Mouse (Mus musculus): Measurements from ENCODE around the gene Serpinb12. TPM values are rescaled to one million over a fixed set of nuclear protein-coding genes. Genes with fewer than 3 reads are reported as not detected.
"Not testable (repeated sequence)": the region's sequence is repeated elsewhere in the genome, so short reads cannot be mapped to it uniquely, and the experiment has no call there.

Gene Serpinb12
- not detected in 2 replicates for polyA plus RNA-seq (2014; fragmentation: Nextera tagmentation; extraction: Ambion mirVana)

DNA sequence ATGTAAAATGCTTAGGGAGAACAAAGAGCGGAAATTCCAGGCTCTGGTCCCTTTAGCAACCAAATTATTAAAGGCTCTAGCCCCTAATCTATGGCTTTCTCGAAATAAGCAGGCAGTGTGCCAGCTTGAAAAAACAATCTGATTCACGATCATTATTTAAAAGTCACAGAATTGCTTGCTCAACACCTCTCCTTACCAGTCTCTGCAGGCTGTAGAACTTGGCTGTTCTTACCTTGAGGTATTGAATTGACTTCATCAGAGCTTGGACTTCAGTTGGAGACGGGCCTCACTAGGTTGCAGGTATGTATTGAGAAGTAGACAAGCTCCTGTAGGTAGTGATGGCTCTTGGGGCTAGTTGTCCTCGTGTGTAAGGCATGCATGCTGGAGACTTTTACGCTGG, at the start of gene Serpinb12:
Gene Serpinb12 (plus strand): TSS at position 185 of the 400 bp plus-strand sequence.
- Histone ChIP-seq H3K27ac (ENCODE audit: low read depth, low read length) (no peak within 1 kb of the TSS), H3K36me3 (ENCODE audit: control insufficient read depth, insufficient read depth, low read length) (no peaks in the 10 kb centered on the region), H3K9ac (ENCODE audit: low read length) (no peak within 1 kb of the TSS), H3K27me3 (ENCODE audit: control insufficient read depth, insufficient read depth, low read length) (no peaks in the 10 kb centered on the region), H3K4me2 (no peak within 1 kb of the TSS), H3K9me3 (ENCODE audit: control insufficient read depth, low read length) (no peaks in the 10 kb centered on the region), H3K4me3 (ENCODE audit: low read depth, low read length) (no peak within 1 kb of the TSS), H3K4me1 (ENCODE audit: control insufficient read depth, insufficient read depth, low read length) (no peaks in the 10 kb centered on the region)
- 81% methylated on average over 6 of the region's 6 CpGs for WGBS
- no peak for DNase-seq (ENCODE audit: low spot score, missing footprints)
- ATAC-seq (ENCODE audit: low FRiP score) = no peak

DNA sequence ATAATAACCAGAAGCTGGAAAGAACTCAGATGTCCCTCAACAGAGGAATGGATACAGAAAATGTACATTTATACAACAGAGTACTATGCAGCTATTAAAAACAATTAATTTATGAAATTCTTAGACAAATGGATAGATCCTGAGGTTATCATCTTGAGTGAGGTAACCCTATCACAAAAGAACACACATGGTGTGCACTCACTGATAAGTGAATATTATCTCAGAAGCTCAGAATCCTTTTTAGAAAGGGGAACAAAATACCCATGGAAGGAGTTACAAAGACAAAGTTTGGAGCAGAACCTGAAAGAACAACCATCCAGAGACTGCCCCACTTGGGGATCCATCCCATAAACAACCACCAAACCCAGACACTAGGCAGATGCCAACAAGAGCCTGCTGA, 39.1 kb upstream of the Serpinb12 start:
- not testable (repeated sequence) for H3K9me3 ChIP-seq (ENCODE audit: control insufficient read depth, low read length); H3K36me3 ChIP-seq (ENCODE audit: control insufficient read depth, insufficient read depth, low read length); H3K4me1 ChIP-seq (ENCODE audit: control insufficient read depth, insufficient read depth, low read length); H3K4me2 ChIP-seq; DNase-seq (ENCODE audit: low spot score, missing footprints); ATAC-seq (ENCODE audit: low FRiP score); H3K4me3 ChIP-seq (ENCODE audit: low read depth, low read length); H3K27ac ChIP-seq (ENCODE audit: low read depth, low read length); H3K9ac ChIP-seq (ENCODE audit: low read length); H3K27me3 ChIP-seq (ENCODE audit: control insufficient read depth, insufficient read depth, low read length)

DNA sequence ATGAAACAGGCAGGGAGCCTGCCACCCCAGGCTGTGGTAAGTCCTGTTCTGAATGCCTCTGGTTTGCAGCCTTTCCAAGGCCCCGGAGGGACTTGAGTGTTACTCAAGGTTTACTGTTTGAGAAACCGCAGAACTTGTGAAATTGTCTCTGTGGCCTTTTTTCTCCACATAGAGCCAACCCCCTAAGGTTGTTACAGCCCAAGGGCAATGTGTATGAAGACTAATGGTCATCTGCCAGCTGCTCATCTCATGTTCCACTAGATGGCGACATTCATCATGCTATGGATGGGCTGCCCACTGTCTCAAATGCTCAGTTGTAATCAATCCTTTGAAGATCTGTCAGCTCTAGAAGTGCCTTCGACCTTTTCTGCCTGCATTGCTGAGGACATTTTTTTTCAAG, 32.8 kb upstream of the Serpinb12 start:
- WGBS = 38% methylated on average over 4 of the region's 4 CpGs
- ATAC-seq (ENCODE audit: low FRiP score) = peak; percentile 54; the same call in 1 of the 2 replicates
- no peak for DNase-seq (ENCODE audit: low spot score, missing footprints)
- H3K4me3 ChIP-seq (ENCODE audit: low read depth, low read length) = no peak overlapping the region
- H3K4me2 ChIP-seq = no peak overlapping the region
- H3K27ac ChIP-seq (ENCODE audit: low read depth, low read length) = no peak overlapping the region
- no peaks in the 10 kb centered on the region for H3K36me3 ChIP-seq (ENCODE audit: control insufficient read depth, insufficient read depth, low read length)
- H3K27me3 ChIP-seq (ENCODE audit: control insufficient read depth, insufficient read depth, low read length) = no peaks in the 10 kb centered on the region
- no peaks in the 10 kb centered on the region for H3K9me3 ChIP-seq (ENCODE audit: control insufficient read depth, low read length)
- no peaks in the 10 kb centered on the region for H3K4me1 ChIP-seq (ENCODE audit: control insufficient read depth, insufficient read depth, low read length)
- no peak overlapping the region for H3K9ac ChIP-seq (ENCODE audit: low read length)

DNA sequence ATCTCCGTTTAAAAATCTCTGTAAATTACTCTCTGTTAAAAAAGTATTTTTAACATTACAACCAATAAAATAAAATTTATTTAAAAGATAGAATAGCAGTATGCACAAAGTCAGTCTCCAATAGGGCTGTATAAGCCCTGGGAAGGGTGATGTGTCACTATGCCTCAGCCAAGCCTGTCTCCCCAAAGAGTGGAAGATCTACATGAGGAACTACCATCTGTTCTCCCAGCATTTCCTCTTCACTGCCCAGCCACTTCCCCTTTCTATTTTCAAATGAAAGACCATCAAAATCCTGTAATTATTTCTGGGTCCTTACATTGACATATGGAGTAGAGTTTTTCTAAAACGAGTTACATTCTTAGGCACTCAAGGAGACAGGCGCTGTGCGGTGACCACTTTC, 2.3 kb upstream of the Serpinb12 start:
- ATAC-seq (ENCODE audit: low FRiP score) (no peak), DNase-seq (ENCODE audit: low spot score, missing footprints) (no peak)
- Histone ChIP-seq H3K36me3 (ENCODE audit: control insufficient read depth, insufficient read depth, low read length) (no peaks in the 10 kb centered on the region), H3K4me3 (ENCODE audit: low read depth, low read length) (no peak overlapping the region), H3K9ac (ENCODE audit: low read length) (no peak overlapping the region), H3K9me3 (ENCODE audit: control insufficient read depth, low read length) (no peaks in the 10 kb centered on the region), H3K4me1 (ENCODE audit: control insufficient read depth, insufficient read depth, low read length) (no peaks in the 10 kb centered on the region), H3K4me2 (no peak overlapping the region), H3K27ac (ENCODE audit: low read depth, low read length) (no peak overlapping the region), H3K27me3 (ENCODE audit: control insufficient read depth, insufficient read depth, low read length) (no peaks in the 10 kb centered on the region)
- 90% methylated on average over 4 of the region's 4 CpGs for WGBS

DNA sequence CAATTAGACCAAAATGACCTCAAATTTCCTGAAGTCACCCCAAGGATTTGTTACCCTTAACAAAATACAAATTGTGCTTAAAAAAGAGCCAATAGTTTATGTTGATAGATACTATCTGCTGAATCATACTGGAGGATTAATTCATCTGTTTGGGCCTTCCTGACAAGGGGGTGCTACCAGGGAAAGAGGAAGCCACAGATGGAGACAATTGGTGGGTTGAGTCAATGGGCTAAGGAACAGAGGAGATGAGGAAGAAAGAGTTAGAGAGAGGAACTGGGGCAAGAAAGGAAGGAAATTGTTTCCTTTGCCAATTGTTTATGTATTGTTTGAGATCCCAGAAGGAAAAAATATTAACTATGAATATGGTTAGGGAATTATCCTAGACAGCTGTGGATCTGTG, 591 bp upstream of the Serpinb12 start:
- ATAC-seq (ENCODE audit: low FRiP score) = no peak
- no peak overlapping the region for H3K9ac ChIP-seq (ENCODE audit: low read length)
- H3K36me3 ChIP-seq (ENCODE audit: control insufficient read depth, insufficient read depth, low read length) = no peaks in the 10 kb centered on the region
- H3K4me2 ChIP-seq = no peak overlapping the region
- no peaks in the 10 kb centered on the region for H3K27me3 ChIP-seq (ENCODE audit: control insufficient read depth, insufficient read depth, low read length)
- no peak overlapping the region for H3K4me3 ChIP-seq (ENCODE audit: low read depth, low read length)
- no peaks in the 10 kb centered on the region for H3K9me3 ChIP-seq (ENCODE audit: control insufficient read depth, low read length)
- H3K27ac ChIP-seq (ENCODE audit: low read depth, low read length) = no peak overlapping the region
- DNase-seq (ENCODE audit: low spot score, missing footprints) = no peak
- H3K4me1 ChIP-seq (ENCODE audit: control insufficient read depth, insufficient read depth, low read length) = no peaks in the 10 kb centered on the region

DNA sequence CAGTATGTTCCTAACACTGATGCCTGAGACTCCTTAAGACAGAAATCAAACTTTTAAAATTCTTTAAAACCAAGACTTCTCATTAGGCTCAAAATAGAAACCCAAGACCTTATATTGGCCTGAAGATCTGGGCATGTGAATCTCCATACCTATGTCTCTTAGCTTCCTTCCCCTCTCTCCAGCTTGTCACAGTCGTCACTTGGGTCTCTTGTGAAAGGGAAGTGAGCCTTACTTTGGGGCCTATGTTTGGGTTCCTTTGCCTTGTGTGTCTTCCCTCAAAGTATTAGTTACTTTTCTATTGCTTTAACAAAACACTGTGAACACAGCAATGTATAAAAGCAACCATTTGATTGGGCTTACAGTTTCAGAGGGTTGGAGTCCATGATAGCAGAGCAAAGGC, 13.0 kb downstream of the Serpinb12 start:
- no peaks in the 10 kb centered on the region for H3K4me1 ChIP-seq (ENCODE audit: control insufficient read depth, insufficient read depth, low read length)
- H3K9ac ChIP-seq (ENCODE audit: low read length) = no peak overlapping the region
- WGBS = 77% methylated on average over 1 of the region's 1 CpGs
- no peak overlapping the region for H3K27ac ChIP-seq (ENCODE audit: low read depth, low read length)
- H3K9me3 ChIP-seq (ENCODE audit: control insufficient read depth, low read length) = no peaks in the 10 kb centered on the region
- H3K36me3 ChIP-seq (ENCODE audit: control insufficient read depth, insufficient read depth, low read length) = no peaks in the 10 kb centered on the region
- ATAC-seq (ENCODE audit: low FRiP score) (no peak), DNase-seq (ENCODE audit: low spot score, missing footprints) (no peak)
- H3K27me3 ChIP-seq (ENCODE audit: control insufficient read depth, insufficient read depth, low read length) = no peaks in the 10 kb centered on the region
- no peak overlapping the region for H3K4me2 ChIP-seq
- H3K4me3 ChIP-seq (ENCODE audit: low read depth, low read length) = no peak overlapping the region

DNA sequence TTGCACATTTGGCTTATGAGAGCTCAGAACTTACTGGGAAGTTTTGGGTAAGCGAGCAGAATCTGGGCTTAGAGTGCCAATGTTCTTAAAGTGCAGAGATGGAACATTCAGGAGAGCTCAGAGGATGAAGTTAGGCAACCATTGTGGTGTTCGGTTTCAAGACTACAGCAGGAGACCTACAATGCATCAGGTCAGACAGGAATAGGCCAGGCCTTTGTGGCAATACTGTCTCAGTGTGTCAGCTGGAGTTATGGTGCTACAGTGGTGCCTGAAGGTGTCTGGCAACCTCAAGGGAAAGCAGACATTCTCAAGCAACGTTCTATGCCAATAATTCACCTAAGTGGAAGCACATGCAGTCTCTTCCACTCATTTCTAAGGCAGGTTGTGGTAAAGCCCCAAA, 25.7 kb downstream of the Serpinb12 start:
- no peak overlapping the region for H3K9ac ChIP-seq (ENCODE audit: low read length)
- H3K4me1 ChIP-seq (ENCODE audit: control insufficient read depth, insufficient read depth, low read length) = no peaks in the 10 kb centered on the region
- DNase-seq (ENCODE audit: low spot score, missing footprints) (no peak), ATAC-seq (ENCODE audit: low FRiP score) (no peak)
- H3K36me3 ChIP-seq (ENCODE audit: control insufficient read depth, insufficient read depth, low read length) = no peaks in the 10 kb centered on the region
- no peak overlapping the region for H3K27ac ChIP-seq (ENCODE audit: low read depth, low read length)
- no peaks in the 10 kb centered on the region for H3K27me3 ChIP-seq (ENCODE audit: control insufficient read depth, insufficient read depth, low read length)
- H3K4me2 ChIP-seq = no peak overlapping the region
- no peaks in the 10 kb centered on the region for H3K9me3 ChIP-seq (ENCODE audit: control insufficient read depth, low read length)
- H3K4me3 ChIP-seq (ENCODE audit: low read depth, low read length) = no peak overlapping the region
- WGBS = 77% methylated on average over 3 of the region's 3 CpGs

DNA sequence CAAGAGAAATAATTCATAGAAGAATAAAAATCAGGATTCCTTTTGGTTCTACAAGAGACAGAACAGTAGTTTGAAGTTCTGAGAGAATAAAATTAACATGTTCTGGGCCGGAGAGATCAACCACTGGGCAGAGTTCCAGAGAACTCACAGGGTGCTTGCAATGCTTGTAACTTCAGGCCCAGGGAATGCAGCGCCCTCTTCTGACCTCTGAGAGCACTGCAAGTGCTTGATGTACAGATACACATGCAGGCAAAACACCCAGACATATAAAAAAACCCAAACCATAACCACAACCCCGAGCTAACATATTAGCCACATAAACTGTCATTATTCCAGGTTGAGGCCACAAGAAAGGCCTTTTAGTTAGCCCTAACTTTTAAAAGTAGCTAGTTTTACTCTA, 26.8 kb downstream of the Serpinb12 start:
- Histone ChIP-seq H3K9ac (ENCODE audit: low read length) (no peak overlapping the region), H3K4me2 (no peak overlapping the region), H3K27me3 (ENCODE audit: control insufficient read depth, insufficient read depth, low read length) (no peaks in the 10 kb centered on the region), H3K4me1 (ENCODE audit: control insufficient read depth, insufficient read depth, low read length) (no peaks in the 10 kb centered on the region), H3K27ac (ENCODE audit: low read depth, low read length) (no peak overlapping the region), H3K9me3 (ENCODE audit: control insufficient read depth, low read length) (no peaks in the 10 kb centered on the region), H3K4me3 (ENCODE audit: low read depth, low read length) (no peak overlapping the region), H3K36me3 (ENCODE audit: control insufficient read depth, insufficient read depth, low read length) (no peaks in the 10 kb centered on the region)
- ATAC-seq (ENCODE audit: low FRiP score) (no peak), DNase-seq (ENCODE audit: low spot score, missing footprints) (no peak)
- 59% methylated on average over 3 of the region's 3 CpGs for WGBS

DNA sequence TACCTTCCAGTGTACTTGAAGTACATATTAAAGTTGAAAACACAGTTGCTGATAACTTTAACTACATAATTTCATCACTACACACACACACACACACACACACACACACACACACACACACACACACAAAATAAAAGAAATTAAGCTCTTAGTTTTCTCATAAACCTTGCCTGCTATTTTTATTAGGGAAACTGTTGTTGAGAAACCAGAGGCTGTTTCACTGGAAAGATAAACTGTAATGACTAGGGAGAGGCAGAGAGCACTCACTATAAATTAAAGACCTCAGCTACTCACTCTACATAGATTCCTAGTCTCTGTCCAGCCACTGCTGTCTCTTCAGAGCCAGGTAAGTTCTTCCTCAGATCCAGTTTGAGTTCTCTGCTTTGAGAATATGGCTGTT, 46.4 kb downstream of the Serpinb12 start, which contains the start of gene Serpinb13:
Gene Serpinb13 (plus strand): TSS at position 301 of the 400 bp plus-strand sequence.
- Histone ChIP-seq H3K4me2 (no peak within 1 kb of the TSS), H3K36me3 (ENCODE audit: control insufficient read depth, insufficient read depth, low read length) (no peaks in the 10 kb centered on the region), H3K27ac (ENCODE audit: low read depth, low read length) (no peak within 1 kb of the TSS), H3K27me3 (ENCODE audit: control insufficient read depth, insufficient read depth, low read length) (no peaks in the 10 kb centered on the region), H3K9ac (ENCODE audit: low read length) (no peak within 1 kb of the TSS), H3K4me1 (ENCODE audit: control insufficient read depth, insufficient read depth, low read length) (no peaks in the 10 kb centered on the region), H3K9me3 (ENCODE audit: control insufficient read depth, low read length) (no peaks in the 10 kb centered on the region), H3K4me3 (ENCODE audit: low read depth, low read length) (no peak within 1 kb of the TSS)
- DNase-seq (ENCODE audit: low spot score, missing footprints) (no peak), ATAC-seq (ENCODE audit: low FRiP score) (no peak)

DNA sequence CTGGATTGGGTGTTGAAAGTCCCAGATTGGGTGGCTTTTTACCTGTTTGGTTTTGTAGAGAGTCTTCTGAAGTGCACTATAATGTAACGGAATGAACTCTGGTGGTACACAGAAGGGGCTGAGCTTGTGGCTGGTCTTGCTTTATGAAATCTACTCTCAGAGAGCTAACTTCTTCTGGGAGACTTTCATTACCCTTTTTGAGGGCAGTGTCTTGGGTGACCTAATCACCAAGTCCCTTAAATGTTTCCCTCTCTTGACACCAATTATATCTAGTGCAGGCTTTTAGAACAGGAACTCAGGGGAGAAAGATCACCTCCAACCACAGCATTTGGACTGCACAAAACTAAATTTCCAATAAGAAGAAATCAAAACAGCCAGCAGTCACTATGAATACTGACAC, 48.8 kb downstream of the Serpinb12 start:
- H3K4me1 ChIP-seq (ENCODE audit: control insufficient read depth, insufficient read depth, low read length) = no peaks in the 10 kb centered on the region
- no peak for ATAC-seq (ENCODE audit: low FRiP score)
- H3K27ac ChIP-seq (ENCODE audit: low read depth, low read length) = no peak overlapping the region
- no peak overlapping the region for H3K4me2 ChIP-seq
- H3K36me3 ChIP-seq (ENCODE audit: control insufficient read depth, insufficient read depth, low read length) = no peaks in the 10 kb centered on the region
- H3K4me3 ChIP-seq (ENCODE audit: low read depth, low read length) = no peak overlapping the region
- no peak for DNase-seq (ENCODE audit: low spot score, missing footprints)
- no peaks in the 10 kb centered on the region for H3K9me3 ChIP-seq (ENCODE audit: control insufficient read depth, low read length)
- 95% methylated on average over 1 of the region's 1 CpGs for WGBS
- no peak overlapping the region for H3K9ac ChIP-seq (ENCODE audit: low read length)
- no peaks in the 10 kb centered on the region for H3K27me3 ChIP-seq (ENCODE audit: control insufficient read depth, insufficient read depth, low read length)
